Mouse (Mus musculus) olfactory bulb, adult 2 months (tissue): Measurements from ENCODE around the gene Cdca3.

Source experiments
- CTCF ChIP-seq: fragments of 200-500 bp; IDR thresholded peaks from 2 replicates; pipeline ENCODE4 v1.5.1; 2012; ENCODE audit warnings: low read depth, mild to moderate bottlenecking, low read length, moderate library complexity; ENCODE audit not compliant: insufficient read depth
- POLR2A ChIP-seq: fragments of 200-500 bp; IDR thresholded peaks from 2 replicates; pipeline ENCODE4 v1.6.1; 2012; ENCODE audit warnings: mild to moderate bottlenecking, low read depth, low read length, moderate library complexity; ENCODE audit not compliant: insufficient read depth

GRCm38 (mm10) chr6:124817563-124817962 lies 11.8 kb upstream of the Cdca3 start:
- TF ChIP-seq CTCF (no peak), POLR2A (no peak)
